Mouse (Mus musculus): ENCODE measurements around the gene Cyp3a41b. TPM values are rescaled to one million over a fixed set of nuclear protein-coding genes. Genes with fewer than 3 reads are reported as not detected.

Cyp3a41b gene
- polyA plus RNA-seq (2015; fragmentation: Illumina TruSeq; extraction: RNeasy Lipid Tissue Mini Kit (QIAGEN cat#74804); ENCODE audit: insufficient read depth, low replicate concordance) = not detected

GRCm38 (mm10) chr5:145584630-145585029, at the start of gene Cyp3a41b:
Gene Cyp3a41b (minus strand): TSS chr5:145584730.

Other genes with a start within 250 kb of the Cyp3a41b start
- not detected for gene Cyp3a57, start 239.5 kb downstream of the Cyp3a41b start, polyA plus RNA-seq (2015; fragmentation: Illumina TruSeq; extraction: RNeasy Lipid Tissue Mini Kit (QIAGEN cat#74804); ENCODE audit: insufficient read depth, low replicate concordance)
- not detected for gene Cyp3a16, start 115.0 kb downstream of the Cyp3a41b start, polyA plus RNA-seq (2015; fragmentation: Illumina TruSeq; extraction: RNeasy Lipid Tissue Mini Kit (QIAGEN cat#74804); ENCODE audit: insufficient read depth, low replicate concordance)
- gene Cyp3a41a, start 135.4 kb upstream of the Cyp3a41b start, polyA plus RNA-seq (2015; fragmentation: Illumina TruSeq; extraction: RNeasy Lipid Tissue Mini Kit (QIAGEN cat#74804); ENCODE audit: insufficient read depth, low replicate concordance) = not detected
- gene Cyp3a44, start 221.1 kb upstream of the Cyp3a41b start, polyA plus RNA-seq (2015; fragmentation: Illumina TruSeq; extraction: RNeasy Lipid Tissue Mini Kit (QIAGEN cat#74804); ENCODE audit: insufficient read depth, low replicate concordance) = not detected

Measured in spleen, adult 10 weeks (tissue).